Mouse (Mus musculus): Measurements from ENCODE around the gene L3mbtl4. TPM values are rescaled to one million over a fixed set of nuclear protein-coding genes. Genes with fewer than 3 reads are reported as not detected.

The L3mbtl4 gene
- polyA plus RNA-seq, 1 experiment: not detected

- no peaks in the 10 kb centered on the region for H3K4me1 ChIP-seq (ENCODE audit: control insufficient read depth, insufficient read depth, low read length)
- H3K4me3 ChIP-seq (ENCODE audit: insufficient read depth, low read length): no peak overlapping the region
- H3K27ac ChIP-seq (ENCODE audit: insufficient read depth, low read length): no peak overlapping the region
- TF ChIP-seq POLR2A (IDR thresholded peaks at IDR 0.05; ENCODE audit: low read depth, low read length): no peak
Measured at GRCm38 (mm10) chr17:68288094-68288493, 14.5 kb downstream of the L3mbtl4 start.

- TF ChIP-seq POLR2A (IDR thresholded peaks at IDR 0.05; ENCODE audit: low read depth, low read length): no peak
- no peak for TF ChIP-seq CTCF (IDR thresholded peaks at IDR 0.05; ENCODE audit: borderline replicate concordance, insufficient read depth, low read length)
- Histone ChIP-seq H3K4me1 (ENCODE audit: control insufficient read depth, insufficient read depth, low read length) (no peaks in the 10 kb centered on the region), H3K27ac (ENCODE audit: insufficient read depth, low read length) (no peak overlapping the region), H3K4me3 (ENCODE audit: insufficient read depth, low read length) (no peak overlapping the region)
Measured at GRCm38 (mm10) chr17:68288699-68289098, 15.1 kb downstream of the L3mbtl4 start.

GRCm38 (mm10) chr17:68291713-68292364, 18.2 kb downstream of the L3mbtl4 start:
- no peak for TF ChIP-seq CTCF (IDR thresholded peaks at IDR 0.05; ENCODE audit: borderline replicate concordance, insufficient read depth, low read length)
- TF ChIP-seq POLR2A (IDR thresholded peaks at IDR 0.05; ENCODE audit: low read depth, low read length): no peak
- Histone ChIP-seq H3K4me3 (ENCODE audit: insufficient read depth, low read length) (no peak overlapping the region), H3K4me1 (ENCODE audit: control insufficient read depth, insufficient read depth, low read length) (no peaks in the 10 kb centered on the region), H3K27ac (ENCODE audit: insufficient read depth, low read length) (no peak overlapping the region)

GRCm38 (mm10) chr17:68308381-68308780, 34.8 kb downstream of the L3mbtl4 start:
- Histone ChIP-seq H3K4me1 (ENCODE audit: control insufficient read depth, insufficient read depth, low read length) (no peaks in the 10 kb centered on the region), H3K27ac (ENCODE audit: insufficient read depth, low read length) (no peak overlapping the region), H3K4me3 (ENCODE audit: insufficient read depth, low read length) (no peak overlapping the region)
- TF ChIP-seq CTCF (IDR thresholded peaks at IDR 0.05; ENCODE audit: borderline replicate concordance, insufficient read depth, low read length) (no peak), POLR2A (IDR thresholded peaks at IDR 0.05; ENCODE audit: low read depth, low read length) (no peak)

GRCm38 (mm10) chr17:68312286-68312927, 38.8 kb downstream of the L3mbtl4 start:
- no peak for TF ChIP-seq CTCF (IDR thresholded peaks at IDR 0.05; ENCODE audit: borderline replicate concordance, insufficient read depth, low read length)
- no peak for TF ChIP-seq POLR2A (IDR thresholded peaks at IDR 0.05; ENCODE audit: low read depth, low read length)
- H3K4me1 ChIP-seq (ENCODE audit: control insufficient read depth, insufficient read depth, low read length): no peaks in the 10 kb centered on the region
- no peak overlapping the region for H3K4me3 ChIP-seq (ENCODE audit: insufficient read depth, low read length)
- H3K27ac ChIP-seq (ENCODE audit: insufficient read depth, low read length): no peak overlapping the region

GRCm38 (mm10) chr17:68320940-68321339, 47.3 kb downstream of the L3mbtl4 start:
- Histone ChIP-seq H3K4me1 (ENCODE audit: control insufficient read depth, insufficient read depth, low read length) (no peaks in the 10 kb centered on the region), H3K27ac (ENCODE audit: insufficient read depth, low read length) (no peak overlapping the region), H3K4me3 (ENCODE audit: insufficient read depth, low read length) (no peak overlapping the region)
- TF ChIP-seq CTCF (IDR thresholded peaks at IDR 0.05; ENCODE audit: borderline replicate concordance, insufficient read depth, low read length) (no peak), POLR2A (IDR thresholded peaks at IDR 0.05; ENCODE audit: low read depth, low read length) (no peak)

- no peak for TF ChIP-seq POLR2A (IDR thresholded peaks at IDR 0.05; ENCODE audit: low read depth, low read length)
- no peak for TF ChIP-seq CTCF (IDR thresholded peaks at IDR 0.05; ENCODE audit: borderline replicate concordance, insufficient read depth, low read length)
- Histone ChIP-seq H3K4me1 (ENCODE audit: control insufficient read depth, insufficient read depth, low read length) (no peaks in the 10 kb centered on the region), H3K27ac (ENCODE audit: insufficient read depth, low read length) (no peak overlapping the region), H3K4me3 (ENCODE audit: insufficient read depth, low read length) (no peak overlapping the region)
Measured at GRCm38 (mm10) chr17:68322607-68323006, 49.0 kb downstream of the L3mbtl4 start.

- TF ChIP-seq CTCF (IDR thresholded peaks at IDR 0.05; ENCODE audit: borderline replicate concordance, insufficient read depth, low read length) (no peak), POLR2A (IDR thresholded peaks at IDR 0.05; ENCODE audit: low read depth, low read length) (no peak)
- no peaks in the 10 kb centered on the region for H3K4me1 ChIP-seq (ENCODE audit: control insufficient read depth, insufficient read depth, low read length)
Measured at GRCm38 (mm10) chr17:68332225-68332624, 58.6 kb downstream of the L3mbtl4 start.

GRCm38 (mm10) chr17:68333382-68333781, 59.8 kb downstream of the L3mbtl4 start:
- TF ChIP-seq POLR2A (IDR thresholded peaks at IDR 0.05; ENCODE audit: low read depth, low read length) (no peak), CTCF (IDR thresholded peaks at IDR 0.05; ENCODE audit: borderline replicate concordance, insufficient read depth, low read length) (no peak)
- Histone ChIP-seq H3K4me1 (ENCODE audit: control insufficient read depth, insufficient read depth, low read length) (no peaks in the 10 kb centered on the region), H3K4me3 (ENCODE audit: insufficient read depth, low read length) (no peak overlapping the region), H3K27ac (ENCODE audit: insufficient read depth, low read length) (no peak overlapping the region)

More at GRCm38 (mm10) chr17:68332225-68332624, 58.6 kb downstream of the L3mbtl4 start:
- H3K4me3 ChIP-seq (ENCODE audit: insufficient read depth, low read length): no peak overlapping the region
- H3K27ac ChIP-seq (ENCODE audit: insufficient read depth, low read length): no peak overlapping the region

GRCm38 (mm10) chr17:68338917-68339553, 65.4 kb downstream of the L3mbtl4 start:
- Histone ChIP-seq H3K27ac (ENCODE audit: insufficient read depth, low read length) (no peak overlapping the region), H3K4me1 (ENCODE audit: control insufficient read depth, insufficient read depth, low read length) (no peaks in the 10 kb centered on the region), H3K4me3 (ENCODE audit: insufficient read depth, low read length) (no peak overlapping the region)
- TF ChIP-seq POLR2A (IDR thresholded peaks at IDR 0.05; ENCODE audit: low read depth, low read length): no peak

All from embryonic fibroblast, embryonic 13.5 days (primary cell).